ENCODE assay signal across 8 mouse cellular contexts in the genomic region with DNA sequence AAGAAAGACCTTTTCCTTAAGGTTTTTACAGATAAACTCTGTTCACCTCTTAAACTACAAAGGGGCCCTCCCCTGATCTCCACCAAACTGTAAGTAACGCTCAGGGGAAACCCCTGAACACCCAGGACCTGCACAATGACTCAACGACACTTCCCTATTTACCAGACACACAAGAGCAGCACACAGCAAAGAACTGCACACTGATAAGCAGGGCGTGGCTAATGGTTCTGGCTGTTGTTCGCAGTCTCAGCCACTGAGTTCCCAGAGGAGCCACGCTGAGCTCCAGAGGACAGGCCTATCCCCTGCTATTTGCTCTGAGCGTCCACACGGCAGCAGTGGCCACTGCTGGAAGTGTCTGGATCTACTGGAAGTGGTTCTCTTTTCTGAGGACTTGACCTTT.
DNase-seq lines count a peak whose midpoint lies in the region; ATAC-seq and TF ChIP-seq lines count a peak whose summit lies in the region.

No protein-coding gene starts in this region.

- intact Hi-C loops in left cerebral cortex, postnatal 4 days (cut with DNase I), result loop anchor here (5.0 kb wide), 1 partner anchor 76 kb away; the partner anchor contains the start of gene Galnt7
- intact Hi-C loops in left cerebral cortex, adult 2 months (cut with DNase I), result no loop called here

- WGBS in kidney, embryonic 16.5 days, result 59% methylated on average over 7 of the region's 7 CpGs

- no peak; the same call in none of the 2 replicates for TF ChIP-seq CTCF in left cerebral cortex, adult 2 months (IDR thresholded peaks at IDR 0.05)

- no peak overlapping the region for H3K9ac ChIP-seq in kidney, embryonic 16.5 days (replicated peaks; ENCODE audit: low read length)

- no peaks in the 10 kb centered on the region; the same call in 1 of the 2 replicates for H3K36me3 ChIP-seq in kidney, embryonic 16.5 days (ENCODE audit: insufficient read depth, low read length)

- no peak overlapping the region for H3K4me3 ChIP-seq in left cerebral cortex, adult 2 months
- H3K4me3 ChIP-seq in kidney, embryonic 16.5 days (ENCODE audit: low read length), result no peak overlapping the region

- H3K27me3 ChIP-seq in kidney, embryonic 16.5 days (ENCODE audit: insufficient read depth, low read length), result no peaks in the 10 kb centered on the region

- H3K27ac ChIP-seq in left cerebral cortex, adult 2 months, result no peak overlapping the region
- H3K27ac ChIP-seq in kidney, embryonic 16.5 days (ENCODE audit: low read length), result no peak overlapping the region

- ATAC-seq in kidney, embryonic 16.5 days (ENCODE audit: low FRiP score, low TSS enrichment), result peak; percentile 65
- peak; percentile 94 for ATAC-seq in megakaryocyte-erythroid progenitor cell, adult 5-6 weeks (replicated peaks; ENCODE audit: low FRiP score, low TSS enrichment, poor library complexity, severe bottlenecking)

- 0 out of 2 replicates have a peak, but pooled peaks cover 8% of the 10 kb centered on the region for H3K4me1 ChIP-seq in kidney, embryonic 16.5 days (ENCODE audit: insufficient read depth, low read length)

- peak; percentile 25 for DNase-seq in left cerebral cortex, postnatal 4 days
- DNase-seq in left cerebral cortex, adult 2 months (ENCODE audit: extremely low spot score in 1 of 2, low spot score in 2 of 2), result no peak
- DNase-seq in c-Kit-positive CD71-positive TER-119-positive erythroid progenitor cells, embryonic 14.5 days (ENCODE audit: low spot score), result peak; percentile 83
- DNase-seq in heart, adult 8-10 months (ENCODE audit: low spot score), result peak; percentile 62
- peak; percentile 16 to 37 for DNase-seq in spleen, postnatal 14 days (ENCODE audit: low spot score in 2 of 2)
- no peak for DNase-seq in layer of hippocampus, postnatal 25 days (ENCODE audit: extremely low spot score in 1 of 2, low spot score in 1 of 2)

- no peak overlapping the region for H3K4me2 ChIP-seq in kidney, embryonic 16.5 days (replicated peaks; ENCODE audit: low read depth, low read length)

- no peaks in the 10 kb centered on the region for H3K9me3 ChIP-seq in kidney, embryonic 16.5 days (ENCODE audit: low read length)

Comparison
In these comparisons a context has a peak if more than half of its experiments do, and no peak if none do; other contexts are left out.
1. DNase-seq: peak in left cerebral cortex, postnatal 4 days (single experiment), c-Kit-positive CD71-positive TER-119-positive erythroid progenitor cells, embryonic 14.5 days (single experiment), heart, adult 8-10 months (single experiment) and spleen, postnatal 14 days (2 of 2); none in left cerebral cortex, adult 2 months (0 of 2) and layer of hippocampus, postnatal 25 days (0 of 2).